Mouse (Mus musculus): ENCODE measurements around the gene Spata31d1a.

DNA sequence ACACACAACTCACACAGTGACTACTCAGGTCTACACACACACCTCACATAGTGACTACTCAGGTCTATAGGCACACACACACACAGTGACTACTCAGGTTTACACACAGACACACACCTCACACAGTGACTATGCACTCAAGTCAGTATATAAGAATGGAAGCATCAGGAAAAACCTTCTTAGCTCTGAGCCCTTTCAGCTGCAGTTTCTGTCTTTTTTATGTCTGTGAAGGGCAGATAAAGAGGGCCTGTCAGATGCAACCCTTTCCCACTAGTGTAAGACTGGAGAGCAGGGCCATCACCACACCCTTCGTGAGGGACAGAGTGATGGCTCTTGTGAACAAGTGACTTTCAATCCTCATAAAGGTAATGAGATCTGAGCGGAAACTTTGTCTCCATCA is 28.3 kb upstream of the Spata31d1a start:
- TF ChIP-seq GATA1 (IDR thresholded peaks at IDR 0.05; ENCODE audit: borderline replicate concordance, low read length): no peak
- no peak for TF ChIP-seq FLI1 (IDR thresholded peaks at IDR 0.05; ENCODE audit: low read length)
